Mouse (Mus musculus) CH12.LX (cell line): Measurements from ENCODE around the gene 5730480H06Rik.

Source experiments
- CHD1 ChIP-seq: IDR thresholded peaks from 2 replicates; pipeline ENCODE4 v1.6.1; 2012; ENCODE audit warnings: low read depth, low read length, improper control_type of control experiment, inconsistent platforms
- CTCF ChIP-seq, 2 experiments: IDR thresholded peaks in 1 of 2; conservative IDR thresholded peaks in 1 of 2; 2 replicates each; pipeline ENCODE4 v1.5.1; 2011 to 2012; ENCODE audit warnings: low read depth in 2 of 2, low read length in 2 of 2, improper control_type of control experiment in 1 of 2, inconsistent platforms in 1 of 2, mild to moderate bottlenecking in 1 of 2, moderate library complexity in 1 of 2
- EP300 ChIP-seq: IDR thresholded peaks from 2 replicates; pipeline ENCODE4 v1.6.1; 2011; ENCODE audit warnings: low read length, improper control_type of control experiment
- ETS1 ChIP-seq: conservative IDR thresholded peaks from 2 replicates; pipeline ENCODE4 v1.6.1; 2012; ENCODE audit warnings: low read depth, mild to moderate bottlenecking, inconsistent platforms, low read length, improper control_type of control experiment, moderate library complexity
- MAX ChIP-seq: IDR thresholded peaks from 2 replicates; pipeline ENCODE4 v1.6.1; 2011; ENCODE audit warnings: low read length, improper control_type of control experiment
- MAZ ChIP-seq: IDR thresholded peaks from 2 replicates; pipeline ENCODE4 v1.6.1; 2012; ENCODE audit warnings: low read depth, mild to moderate bottlenecking, inconsistent platforms, low read length, improper control_type of control experiment, moderate library complexity
- MEF2A ChIP-seq: IDR thresholded peaks from 2 replicates; pipeline ENCODE4 v1.6.1; 2014; ENCODE audit warnings: low read depth, mild to moderate bottlenecking, inconsistent platforms, low read length, improper control_type of control experiment, borderline replicate concordance
- POLR2A ChIP-seq: IDR thresholded peaks from 2 replicates; pipeline ENCODE4 v1.6.1; 2011; ENCODE audit warnings: low read depth, mild to moderate bottlenecking, improper control_type of control experiment, low read length
- SIN3A ChIP-seq: IDR thresholded peaks from 2 replicates; pipeline ENCODE4 v1.6.1; 2012; ENCODE audit warnings: low read length, improper control_type of control experiment, inconsistent platforms
- TBP ChIP-seq: conservative IDR thresholded peaks from 2 replicates; pipeline ENCODE4 v1.6.1; 2011; ENCODE audit warnings: low read depth, low read length, improper control_type of control experiment
- USF1 ChIP-seq: IDR thresholded peaks from 2 replicates; pipeline ENCODE4 v1.6.1; 2014; ENCODE audit warnings: low read depth, mild to moderate bottlenecking, inconsistent platforms, low read length, improper control_type of control experiment
- ZC3H11A ChIP-seq: IDR thresholded peaks from 2 replicates; pipeline ENCODE4 v1.6.1; 2012; ENCODE audit warnings: low read depth, mild to moderate bottlenecking, inconsistent platforms, low read length, improper control_type of control experiment

DNA sequence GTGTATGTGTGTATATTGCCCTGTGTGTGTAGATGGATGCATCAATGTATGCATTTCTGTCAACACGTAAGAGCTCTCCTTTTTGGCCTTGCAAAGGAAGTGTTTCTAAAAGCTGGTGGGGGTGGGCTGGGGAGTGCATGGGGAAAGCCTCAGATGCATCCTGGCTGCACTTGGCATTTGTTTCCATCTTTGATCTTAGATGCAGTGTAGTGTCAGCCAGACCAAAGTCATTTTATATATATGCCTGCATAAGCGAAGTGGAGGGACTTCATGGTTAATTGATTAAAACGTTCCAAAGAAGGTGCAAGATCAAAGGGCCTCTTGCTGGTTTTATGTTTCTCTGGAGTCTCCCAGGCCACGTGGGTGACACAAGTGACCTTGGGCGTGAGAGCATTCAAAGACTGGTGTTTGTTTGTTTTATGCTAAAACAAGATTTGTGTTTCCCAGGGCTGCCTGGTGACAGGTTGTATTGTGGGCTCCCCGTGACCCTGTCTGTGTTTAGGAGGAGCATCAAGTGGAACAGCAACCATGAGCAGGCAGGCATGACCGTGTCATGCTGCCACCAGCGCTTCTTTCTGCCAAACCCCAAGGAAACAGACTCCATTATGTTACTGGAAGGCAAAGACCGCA, 6.2 kb downstream of the 5730480H06Rik start:
- TF ChIP-seq USF1 = no peak
- no peak for TF ChIP-seq MAX
- TF ChIP-seq POLR2A = no peak
- TF ChIP-seq CTCF (conservative IDR thresholded peaks at IDR 0.05 in 1 of 2, IDR thresholded peaks at IDR 0.05 in 1 of 2; ENCODE audit: low read depth in 2 of 2, low read length in 2 of 2) = no peak
- TF ChIP-seq ZC3H11A = no peak
- no peak for TF ChIP-seq MEF2A
- TF ChIP-seq SIN3A = no peak
- no peak for TF ChIP-seq ETS1
- TF ChIP-seq TBP = no peak
- TF ChIP-seq EP300 = no peak
- no peak for TF ChIP-seq CHD1
- TF ChIP-seq MAZ = no peak
